Mouse (Mus musculus): ENCODE data around the gene Rps19bp1. TPM values are rescaled to one million over a fixed set of nuclear protein-coding genes. Genes with fewer than 3 reads are reported as not detected.

The Rps19bp1 gene
- polyA plus RNA-seq, 1 experiment from 2014 or later: 55.0 TPM

- no peak for DNase-seq (ENCODE audit: low spot score)
- H3K36me3 ChIP-seq (ENCODE audit: control insufficient read depth, insufficient read depth, low read length): peaks cover 23% of the 10 kb centered on the region
- no peaks in the 10 kb centered on the region for H3K27me3 ChIP-seq (replicated peaks; ENCODE audit: control insufficient read depth, insufficient read depth, low read length)
- H3K4me3 ChIP-seq (ENCODE audit: low read depth, low read length): peak overlapping the region; percentile 96; the same call in 1 of the 2 replicates
- peak overlapping the region; percentile 63 for H3K27ac ChIP-seq (replicated peaks; ENCODE audit: low read depth, low read length)
- H3K4me1 ChIP-seq (ENCODE audit: control insufficient read depth, insufficient read depth, low read length): peaks cover 3% of the 10 kb centered on the region
- no peak for ATAC-seq (ENCODE audit: low read depth)
- 45% methylated on average over 4 of the region's 4 CpGs for WGBS
- H3K9ac ChIP-seq (ENCODE audit: low read depth, low read length): 0 out of 2 replicates have a peak overlapping the region, but pooled peaks have one; percentile 9
- H3K4me2 ChIP-seq (ENCODE audit: low read depth, low read length): peak overlapping the region; percentile 76
- H3K9me3 ChIP-seq (ENCODE audit: control insufficient read depth, low read length): no peaks in the 10 kb centered on the region
Observed at GRCm38 (mm10) chr15:80233053-80233452, 31.1 kb downstream of the Rps19bp1 start.

- WGBS: 53% methylated on average over 2 of the region's 2 CpGs
- ATAC-seq (ENCODE audit: low read depth) (no peak), DNase-seq (ENCODE audit: low spot score) (peak; percentile 16)
- Histone ChIP-seq H3K9ac (ENCODE audit: low read depth, low read length) (no peak overlapping the region), H3K9me3 (ENCODE audit: control insufficient read depth, low read length) (no peaks in the 10 kb centered on the region), H3K4me3 (ENCODE audit: low read depth, low read length) (no peak overlapping the region), H3K4me1 (ENCODE audit: control insufficient read depth, insufficient read depth, low read length) (peaks cover 3% of the 10 kb centered on the region), H3K4me2 (ENCODE audit: low read depth, low read length) (no peak overlapping the region), H3K27ac (replicated peaks; ENCODE audit: low read depth, low read length) (no peak overlapping the region), H3K36me3 (ENCODE audit: control insufficient read depth, insufficient read depth, low read length) (peaks cover 18% of the 10 kb centered on the region), H3K27me3 (replicated peaks; ENCODE audit: control insufficient read depth, insufficient read depth, low read length) (no peaks in the 10 kb centered on the region)
Observed at GRCm38 (mm10) chr15:80232331-80232730, 31.8 kb downstream of the Rps19bp1 start.

- Histone ChIP-seq H3K27me3 (replicated peaks; ENCODE audit: control insufficient read depth, insufficient read depth, low read length) (no peaks in the 10 kb centered on the region), H3K36me3 (ENCODE audit: control insufficient read depth, insufficient read depth, low read length) (no peaks in the 10 kb centered on the region), H3K4me1 (ENCODE audit: control insufficient read depth, insufficient read depth, low read length) (no peaks in the 10 kb centered on the region; the same call in 1 of the 2 replicates), H3K4me3 (ENCODE audit: low read depth, low read length) (no peak overlapping the region), H3K27ac (replicated peaks; ENCODE audit: low read depth, low read length) (no peak overlapping the region), H3K9ac (ENCODE audit: low read depth, low read length) (no peak overlapping the region), H3K9me3 (ENCODE audit: control insufficient read depth, low read length) (no peaks in the 10 kb centered on the region), H3K4me2 (ENCODE audit: low read depth, low read length) (no peak overlapping the region)
- 75% methylated on average over 17 of the region's 17 CpGs for WGBS
- no peak for DNase-seq (ENCODE audit: low spot score)
- no peak for ATAC-seq (ENCODE audit: low read depth)
Observed at GRCm38 (mm10) chr15:80228071-80228800, 35.9 kb downstream of the Rps19bp1 start.

- no peaks in the 10 kb centered on the region for H3K36me3 ChIP-seq (ENCODE audit: control insufficient read depth, insufficient read depth, low read length)
- H3K9ac ChIP-seq (ENCODE audit: low read depth, low read length): no peak overlapping the region
- H3K4me2 ChIP-seq (ENCODE audit: low read depth, low read length): no peak overlapping the region
- no peak overlapping the region for H3K27ac ChIP-seq (replicated peaks; ENCODE audit: low read depth, low read length)
- H3K4me3 ChIP-seq (ENCODE audit: low read depth, low read length): no peak overlapping the region
- H3K4me1 ChIP-seq (ENCODE audit: control insufficient read depth, insufficient read depth, low read length): no peaks in the 10 kb centered on the region
- ATAC-seq (ENCODE audit: low read depth) (no peak), DNase-seq (ENCODE audit: low spot score) (peak; percentile 27)
- 46% methylated on average over 2 of the region's 2 CpGs for WGBS
- no peaks in the 10 kb centered on the region for H3K9me3 ChIP-seq (ENCODE audit: control insufficient read depth, low read length)
- H3K27me3 ChIP-seq (replicated peaks; ENCODE audit: control insufficient read depth, insufficient read depth, low read length): no peaks in the 10 kb centered on the region
Observed at GRCm38 (mm10) chr15:80225796-80226195, 38.3 kb downstream of the Rps19bp1 start.

GRCm38 (mm10) chr15:80225208-80225607 is 38.9 kb downstream of the Rps19bp1 start:
- no peak overlapping the region for H3K4me2 ChIP-seq (ENCODE audit: low read depth, low read length)
- DNase-seq (ENCODE audit: low spot score): peak; percentile 39
- H3K27me3 ChIP-seq (replicated peaks; ENCODE audit: control insufficient read depth, insufficient read depth, low read length): no peaks in the 10 kb centered on the region
- WGBS: 18% methylated on average over 9 of the region's 9 CpGs
- ATAC-seq (ENCODE audit: low read depth): peak; percentile 71; the same call in 1 of the 2 replicates
- H3K4me3 ChIP-seq (ENCODE audit: low read depth, low read length): no peak overlapping the region
- no peaks in the 10 kb centered on the region for H3K4me1 ChIP-seq (ENCODE audit: control insufficient read depth, insufficient read depth, low read length)
- no peaks in the 10 kb centered on the region for H3K36me3 ChIP-seq (ENCODE audit: control insufficient read depth, insufficient read depth, low read length)
- H3K9me3 ChIP-seq (ENCODE audit: control insufficient read depth, low read length): no peaks in the 10 kb centered on the region
- no peak overlapping the region for H3K27ac ChIP-seq (replicated peaks; ENCODE audit: low read depth, low read length)
- H3K9ac ChIP-seq (ENCODE audit: low read depth, low read length): no peak overlapping the region

- no peak for DNase-seq (ENCODE audit: low spot score)
- H3K27me3 ChIP-seq (replicated peaks; ENCODE audit: control insufficient read depth, insufficient read depth, low read length): no peaks in the 10 kb centered on the region
- 86% methylated on average over 7 of the region's 7 CpGs for WGBS
- H3K4me2 ChIP-seq (ENCODE audit: low read depth, low read length): no peak overlapping the region
- H3K9ac ChIP-seq (ENCODE audit: low read depth, low read length): no peak overlapping the region
- ATAC-seq (ENCODE audit: low read depth): no peak
- no peaks in the 10 kb centered on the region for H3K9me3 ChIP-seq (ENCODE audit: control insufficient read depth, low read length)
- no peaks in the 10 kb centered on the region for H3K36me3 ChIP-seq (ENCODE audit: control insufficient read depth, insufficient read depth, low read length)
- H3K4me1 ChIP-seq (ENCODE audit: control insufficient read depth, insufficient read depth, low read length): no peaks in the 10 kb centered on the region
- no peak overlapping the region for H3K27ac ChIP-seq (replicated peaks; ENCODE audit: low read depth, low read length)
- H3K4me3 ChIP-seq (ENCODE audit: low read depth, low read length): no peak overlapping the region
Observed at GRCm38 (mm10) chr15:80223751-80224150, 40.4 kb downstream of the Rps19bp1 start.

GRCm38 (mm10) chr15:80221031-80221430 is 43.1 kb downstream of the Rps19bp1 start:
- 69% methylated on average over 8 of the region's 8 CpGs for WGBS
- Histone ChIP-seq H3K4me2 (ENCODE audit: low read depth, low read length) (no peak overlapping the region), H3K4me3 (ENCODE audit: low read depth, low read length) (no peak overlapping the region), H3K9ac (ENCODE audit: low read depth, low read length) (no peak overlapping the region), H3K36me3 (ENCODE audit: control insufficient read depth, insufficient read depth, low read length) (no peaks in the 10 kb centered on the region), H3K27ac (replicated peaks; ENCODE audit: low read depth, low read length) (no peak overlapping the region), H3K4me1 (ENCODE audit: control insufficient read depth, insufficient read depth, low read length) (no peaks in the 10 kb centered on the region), H3K9me3 (ENCODE audit: control insufficient read depth, low read length) (no peaks in the 10 kb centered on the region), H3K27me3 (replicated peaks; ENCODE audit: control insufficient read depth, insufficient read depth, low read length) (no peaks in the 10 kb centered on the region)
- no peak for ATAC-seq (ENCODE audit: low read depth)
- DNase-seq (ENCODE audit: low spot score): no peak

- Histone ChIP-seq H3K27ac (replicated peaks; ENCODE audit: low read depth, low read length) (no peak overlapping the region), H3K36me3 (ENCODE audit: control insufficient read depth, insufficient read depth, low read length) (no peaks in the 10 kb centered on the region), H3K9me3 (ENCODE audit: control insufficient read depth, low read length) (no peaks in the 10 kb centered on the region), H3K4me3 (ENCODE audit: low read depth, low read length) (no peak overlapping the region), H3K4me1 (ENCODE audit: control insufficient read depth, insufficient read depth, low read length) (no peaks in the 10 kb centered on the region), H3K9ac (ENCODE audit: low read depth, low read length) (no peak overlapping the region), H3K4me2 (ENCODE audit: low read depth, low read length) (peak overlapping the region; percentile 32; the same call in 1 of the 2 replicates), H3K27me3 (replicated peaks; ENCODE audit: control insufficient read depth, insufficient read depth, low read length) (no peaks in the 10 kb centered on the region)
- 77% methylated on average over 4 of the region's 4 CpGs for WGBS
- ATAC-seq (ENCODE audit: low read depth) (no peak), DNase-seq (ENCODE audit: low spot score) (no peak)
Observed at GRCm38 (mm10) chr15:80219705-80220657, 44.1 kb downstream of the Rps19bp1 start.
